Mouse (Mus musculus): ENCODE data around the gene Efhd1. TPM values are rescaled to one million over a fixed set of nuclear protein-coding genes. Genes with fewer than 3 reads are reported as not detected.

Efhd1 gene
- polyA plus RNA-seq, 1 experiment from 2014 or later = 0.09 TPM

DNA sequence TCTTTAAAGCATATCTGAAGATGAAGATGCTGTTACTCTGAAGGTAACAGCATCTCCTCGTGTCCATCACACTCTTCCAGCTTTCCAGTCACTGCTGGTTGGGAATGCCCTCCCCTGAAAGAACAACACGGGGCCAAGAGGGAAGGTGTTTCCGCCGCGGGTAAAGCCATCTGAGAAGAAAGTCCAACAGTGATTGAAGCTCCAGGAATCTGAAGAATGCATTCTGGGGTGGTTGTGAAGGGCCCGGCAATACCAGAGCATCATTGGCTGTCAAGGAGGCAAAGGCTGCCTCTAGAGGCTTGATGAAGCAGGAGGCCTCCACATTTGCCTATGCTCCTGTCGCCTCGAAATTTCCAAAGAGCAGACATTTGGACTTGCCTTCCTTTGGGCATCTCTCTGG, 25.1 kb upstream of the Efhd1 start:
- no peaks in the 10 kb centered on the region for H3K9me3 ChIP-seq (replicated peaks; ENCODE audit: control insufficient read depth, low read length)
- WGBS (ENCODE audit: insufficient replicate concordance) = 57% methylated on average over 8 of the region's 8 CpGs
- H3K36me3 ChIP-seq (ENCODE audit: control insufficient read depth, insufficient read depth) = peaks cover 2% of the 10 kb centered on the region; the same call in 1 of the 2 replicates
- H3K4me1 ChIP-seq (ENCODE audit: control insufficient read depth, low read depth, low read length) = no peaks in the 10 kb centered on the region
- ATAC-seq (ENCODE audit: low read depth) = no peak
- H3K4me2 ChIP-seq (ENCODE audit: low read depth, low read length) = no peak overlapping the region
- no peak overlapping the region for H3K27ac ChIP-seq (ENCODE audit: low read length)
- H3K9ac ChIP-seq (ENCODE audit: low read depth, low read length) = no peak overlapping the region
- H3K27me3 ChIP-seq (ENCODE audit: control insufficient read depth, insufficient read depth, low read depth, low read length) = no peaks in the 10 kb centered on the region
- no peak overlapping the region for H3K4me3 ChIP-seq (ENCODE audit: low read depth, low read length)

DNA sequence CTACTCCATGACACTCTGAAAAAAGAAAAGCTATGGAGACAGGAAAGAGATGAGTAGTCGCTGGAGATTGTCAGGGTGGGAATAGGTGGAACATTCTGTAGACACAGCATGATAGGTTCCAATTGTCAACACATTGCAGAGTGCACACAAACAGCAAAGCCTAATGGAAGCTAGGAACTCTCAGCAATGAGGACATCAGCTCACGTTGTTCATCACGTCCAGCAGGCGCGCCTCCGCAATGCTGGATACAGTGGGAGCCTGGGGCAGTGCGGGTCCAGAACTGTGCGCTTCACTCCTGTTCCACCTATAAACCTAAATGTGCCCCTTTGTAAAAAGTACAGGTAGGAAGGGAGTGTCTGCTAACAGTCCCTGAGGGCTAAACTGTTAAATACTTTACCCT, 21.1 kb upstream of the Efhd1 start:
- WGBS (ENCODE audit: insufficient replicate concordance) = 84% methylated on average over 8 of the region's 8 CpGs
- Histone ChIP-seq H3K9ac (ENCODE audit: low read depth, low read length) (no peak overlapping the region), H3K4me3 (ENCODE audit: low read depth, low read length) (no peak overlapping the region), H3K27me3 (ENCODE audit: control insufficient read depth, insufficient read depth, low read depth, low read length) (no peaks in the 10 kb centered on the region), H3K36me3 (ENCODE audit: control insufficient read depth, insufficient read depth) (peaks cover 2% of the 10 kb centered on the region; the same call in 1 of the 2 replicates), H3K4me1 (ENCODE audit: control insufficient read depth, low read depth, low read length) (peaks cover 4% of the 10 kb centered on the region), H3K9me3 (replicated peaks; ENCODE audit: control insufficient read depth, low read length) (no peaks in the 10 kb centered on the region), H3K4me2 (ENCODE audit: low read depth, low read length) (no peak overlapping the region), H3K27ac (ENCODE audit: low read length) (no peak overlapping the region)
- ATAC-seq (ENCODE audit: low read depth) = no peak

DNA sequence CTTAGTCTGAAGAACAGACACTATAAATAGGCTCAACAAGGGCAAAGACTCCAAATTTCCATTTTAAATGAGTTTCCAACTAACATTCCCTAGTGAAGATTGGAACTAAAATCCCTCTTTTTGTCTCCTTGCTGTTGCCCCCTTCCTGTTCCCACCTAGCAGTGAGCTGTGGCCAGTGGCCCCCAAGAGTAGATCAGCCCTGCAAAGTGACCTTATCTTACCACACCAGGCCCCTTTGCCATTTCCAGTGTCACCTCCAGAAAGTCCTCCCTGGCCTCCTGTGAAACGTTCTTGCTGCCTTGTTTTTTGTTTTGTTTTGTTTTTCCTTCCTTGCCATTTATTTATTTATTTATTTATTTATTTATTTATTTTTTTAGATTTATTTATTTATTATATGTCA, 18.7 kb upstream of the Efhd1 start:
- Histone ChIP-seq H3K9ac (ENCODE audit: low read depth, low read length) (no peak overlapping the region), H3K4me3 (ENCODE audit: low read depth, low read length) (no peak overlapping the region), H3K27me3 (ENCODE audit: control insufficient read depth, insufficient read depth, low read depth, low read length) (no peaks in the 10 kb centered on the region), H3K36me3 (ENCODE audit: control insufficient read depth, insufficient read depth) (no peaks in the 10 kb centered on the region), H3K9me3 (replicated peaks; ENCODE audit: control insufficient read depth, low read length) (no peaks in the 10 kb centered on the region), H3K4me1 (ENCODE audit: control insufficient read depth, low read depth, low read length) (peaks cover 4% of the 10 kb centered on the region), H3K4me2 (ENCODE audit: low read depth, low read length) (no peak overlapping the region), H3K27ac (ENCODE audit: low read length) (no peak overlapping the region)
- peak; percentile 43; the same call in 1 of the 2 replicates for ATAC-seq (ENCODE audit: low read depth)
- 4% methylated on average over 1 of the region's 1 CpGs for WGBS (ENCODE audit: insufficient replicate concordance)

DNA sequence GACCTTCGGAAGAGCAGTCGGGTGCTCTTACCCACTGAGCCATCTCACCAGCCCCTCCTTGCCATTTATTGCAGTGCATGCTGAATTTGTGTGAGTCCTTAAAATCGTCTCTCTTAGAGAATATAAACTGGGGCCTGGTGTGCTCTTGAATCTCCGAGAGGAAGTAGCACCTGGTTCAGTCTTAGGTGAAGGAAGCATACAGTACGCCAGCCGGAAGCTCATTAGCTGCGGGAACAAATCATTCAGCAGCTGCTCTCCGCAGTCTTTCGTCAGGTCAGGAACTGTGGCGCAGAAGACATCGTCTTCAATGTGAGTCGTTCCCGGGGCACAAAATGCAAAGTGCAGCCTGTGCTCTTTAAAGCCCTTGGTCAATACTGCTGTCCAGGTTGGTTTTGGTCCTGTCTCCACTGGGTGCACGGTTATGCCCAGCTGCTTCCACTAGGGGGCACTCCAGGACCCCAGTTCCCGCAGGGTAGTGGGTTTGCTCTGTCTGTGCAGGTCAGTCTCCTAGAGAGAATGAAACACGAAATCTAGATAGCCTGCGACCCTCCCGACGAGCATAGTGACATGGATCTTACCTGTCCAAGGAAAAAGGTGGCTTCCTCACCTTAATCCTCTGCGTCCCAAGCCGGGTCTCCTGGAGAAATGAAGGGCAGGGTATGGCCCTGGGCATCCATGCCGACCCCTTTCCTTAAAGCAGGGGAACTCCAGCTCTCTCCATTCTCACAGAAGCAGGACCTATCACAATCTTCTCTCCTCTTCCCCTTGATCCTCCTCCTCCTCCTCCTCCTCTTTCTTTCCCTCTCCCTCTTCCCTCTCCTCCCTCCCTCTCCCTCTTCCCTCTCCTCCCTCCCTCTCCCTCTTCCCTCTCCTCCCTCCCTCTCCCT, 18.0 kb upstream of the Efhd1 start:
- H3K4me1 ChIP-seq (ENCODE audit: control insufficient read depth, low read depth, low read length) = peaks cover 4% of the 10 kb centered on the region
- H3K4me3 ChIP-seq (ENCODE audit: low read depth, low read length) = no peak overlapping the region
- H3K9me3 ChIP-seq (replicated peaks; ENCODE audit: control insufficient read depth, low read length) = no peaks in the 10 kb centered on the region
- peak; percentile 67 for ATAC-seq (ENCODE audit: low read depth)
- H3K4me2 ChIP-seq (ENCODE audit: low read depth, low read length) = peak overlapping the region; percentile 38
- no peaks in the 10 kb centered on the region for H3K27me3 ChIP-seq (ENCODE audit: control insufficient read depth, insufficient read depth, low read depth, low read length)
- H3K9ac ChIP-seq (ENCODE audit: low read depth, low read length) = no peak overlapping the region
- WGBS (ENCODE audit: insufficient replicate concordance) = 24% methylated on average over 22 of the region's 22 CpGs
- no peak overlapping the region for H3K27ac ChIP-seq (ENCODE audit: low read length)
- H3K36me3 ChIP-seq (ENCODE audit: control insufficient read depth, insufficient read depth) = no peaks in the 10 kb centered on the region

DNA sequence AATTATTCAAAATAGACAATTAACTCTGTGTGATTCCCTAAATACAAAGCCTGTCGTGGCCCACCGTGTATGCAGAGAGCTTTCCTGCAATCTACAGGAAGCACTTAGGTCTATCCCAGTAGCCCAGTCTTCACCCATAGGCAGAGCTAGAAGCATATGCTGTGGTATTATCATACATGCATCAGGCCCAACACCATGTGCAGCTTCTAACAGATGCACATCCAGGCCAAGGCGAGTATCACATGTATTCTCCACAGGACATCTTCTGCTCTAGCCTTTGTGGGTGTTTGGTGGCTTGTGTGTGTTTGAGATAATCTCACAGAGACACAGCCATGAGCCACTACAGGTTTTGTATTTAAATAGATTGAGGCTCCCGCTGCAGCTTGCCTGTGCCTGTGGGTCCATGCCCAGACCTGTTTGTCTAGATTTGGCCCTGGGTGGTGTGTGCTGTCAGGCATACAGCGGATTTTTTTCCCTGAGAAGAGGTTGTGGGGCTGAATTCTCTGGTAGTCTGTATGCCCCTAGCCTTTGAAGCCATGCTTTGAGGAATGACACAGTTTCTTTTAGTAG, 12.0 kb upstream of the Efhd1 start:
- WGBS (ENCODE audit: insufficient replicate concordance) = 23% methylated on average over 5 of the region's 5 CpGs
- Histone ChIP-seq H3K4me2 (ENCODE audit: low read depth, low read length) (no peak overlapping the region), H3K4me3 (ENCODE audit: low read depth, low read length) (no peak overlapping the region), H3K9me3 (replicated peaks; ENCODE audit: control insufficient read depth, low read length) (no peaks in the 10 kb centered on the region), H3K9ac (ENCODE audit: low read depth, low read length) (no peak overlapping the region), H3K27ac (ENCODE audit: low read length) (no peak overlapping the region), H3K36me3 (ENCODE audit: control insufficient read depth, insufficient read depth) (no peaks in the 10 kb centered on the region), H3K4me1 (ENCODE audit: control insufficient read depth, low read depth, low read length) (no peaks in the 10 kb centered on the region), H3K27me3 (ENCODE audit: control insufficient read depth, insufficient read depth, low read depth, low read length) (no peaks in the 10 kb centered on the region)
- ATAC-seq (ENCODE audit: low read depth) = peak; percentile 78

DNA sequence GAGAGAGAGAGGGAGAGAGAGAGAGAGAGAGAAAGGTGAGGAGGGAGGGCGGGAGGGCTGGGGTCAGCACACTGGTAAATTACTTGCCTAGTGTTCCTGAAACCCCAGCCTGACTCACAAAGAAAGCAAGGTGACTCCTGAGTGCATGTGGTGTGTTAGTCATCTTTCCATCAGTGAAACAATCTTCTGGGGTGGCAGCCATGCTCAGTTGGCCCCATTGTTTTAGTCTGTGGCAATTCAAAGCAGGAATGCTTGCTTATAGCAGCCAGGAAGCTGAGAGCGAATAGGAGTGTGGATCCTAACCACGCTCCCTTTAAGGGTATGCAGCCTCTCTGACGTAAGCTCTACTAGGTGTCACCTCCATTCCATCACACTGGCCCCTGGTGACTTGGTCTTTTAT, 9.0 kb upstream of the Efhd1 start:
- Histone ChIP-seq H3K4me3 (ENCODE audit: low read depth, low read length) (no peak overlapping the region), H3K4me1 (ENCODE audit: control insufficient read depth, low read depth, low read length) (no peaks in the 10 kb centered on the region), H3K9me3 (replicated peaks; ENCODE audit: control insufficient read depth, low read length) (no peaks in the 10 kb centered on the region), H3K9ac (ENCODE audit: low read depth, low read length) (no peak overlapping the region), H3K4me2 (ENCODE audit: low read depth, low read length) (no peak overlapping the region), H3K36me3 (ENCODE audit: control insufficient read depth, insufficient read depth) (no peaks in the 10 kb centered on the region), H3K27me3 (ENCODE audit: control insufficient read depth, insufficient read depth, low read depth, low read length) (peaks cover 20% of the 10 kb centered on the region), H3K27ac (ENCODE audit: low read length) (no peak overlapping the region)
- ATAC-seq (ENCODE audit: low read depth) = no peak
- WGBS (ENCODE audit: insufficient replicate concordance) = 52% methylated on average over 4 of the region's 4 CpGs

DNA sequence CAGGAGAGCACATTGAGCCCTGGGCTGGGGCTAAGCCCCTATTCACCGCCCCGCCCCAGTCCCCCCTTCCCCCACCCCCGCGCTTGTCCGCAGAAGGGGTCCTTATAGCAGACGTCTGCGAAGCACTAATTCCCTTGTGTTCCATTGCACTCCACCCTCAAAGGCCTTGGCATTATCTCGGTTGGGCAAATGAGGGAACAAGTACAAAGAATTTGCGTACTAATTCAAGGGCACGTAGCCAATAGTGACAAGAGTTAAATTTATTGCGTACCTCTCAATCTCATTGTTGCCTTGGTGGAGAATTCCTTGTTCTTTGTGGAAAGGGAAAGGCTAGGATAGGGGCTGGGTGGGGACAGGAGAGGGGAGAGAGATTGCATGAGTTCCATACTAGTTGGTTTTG, 6.5 kb upstream of the Efhd1 start:
- WGBS (ENCODE audit: insufficient replicate concordance) = 27% methylated on average over 11 of the region's 11 CpGs
- Histone ChIP-seq H3K36me3 (ENCODE audit: control insufficient read depth, insufficient read depth) (no peaks in the 10 kb centered on the region), H3K4me2 (ENCODE audit: low read depth, low read length) (no peak overlapping the region), H3K4me1 (ENCODE audit: control insufficient read depth, low read depth, low read length) (no peaks in the 10 kb centered on the region), H3K9ac (ENCODE audit: low read depth, low read length) (no peak overlapping the region), H3K27ac (ENCODE audit: low read length) (no peak overlapping the region), H3K27me3 (ENCODE audit: control insufficient read depth, insufficient read depth, low read depth, low read length) (peaks cover 36% of the 10 kb centered on the region), H3K4me3 (ENCODE audit: low read depth, low read length) (no peak overlapping the region), H3K9me3 (replicated peaks; ENCODE audit: control insufficient read depth, low read length) (no peaks in the 10 kb centered on the region)
- ATAC-seq (ENCODE audit: low read depth) = no peak

DNA sequence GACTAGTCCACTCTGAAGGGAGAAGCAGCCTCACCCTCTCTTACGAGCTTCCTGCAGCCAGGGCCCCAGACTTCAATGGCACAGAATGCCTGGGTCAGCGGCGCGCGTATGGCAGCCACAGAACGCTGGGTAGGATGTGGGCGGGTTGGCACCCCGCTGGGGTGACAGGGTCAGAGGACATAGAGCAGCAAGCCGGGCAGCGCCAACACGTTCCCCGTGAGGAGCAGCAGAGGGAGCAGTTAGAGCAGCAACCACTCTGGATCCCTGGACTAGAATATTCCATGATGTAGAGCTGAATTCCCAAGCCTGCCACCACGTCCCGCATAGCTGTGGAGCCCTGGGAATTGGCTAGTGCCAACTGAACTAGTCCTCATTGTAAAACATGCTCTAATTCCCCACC, 5.7 kb upstream of the Efhd1 start:
- H3K9me3 ChIP-seq (replicated peaks; ENCODE audit: control insufficient read depth, low read length) = no peaks in the 10 kb centered on the region
- 10% methylated on average over 14 of the region's 14 CpGs for WGBS (ENCODE audit: insufficient replicate concordance)
- no peak for ATAC-seq (ENCODE audit: low read depth)
- H3K4me2 ChIP-seq (ENCODE audit: low read depth, low read length) = no peak overlapping the region
- no peaks in the 10 kb centered on the region for H3K4me1 ChIP-seq (ENCODE audit: control insufficient read depth, low read depth, low read length)
- no peak overlapping the region for H3K27ac ChIP-seq (ENCODE audit: low read length)
- no peaks in the 10 kb centered on the region for H3K36me3 ChIP-seq (ENCODE audit: control insufficient read depth, insufficient read depth)
- H3K9ac ChIP-seq (ENCODE audit: low read depth, low read length) = no peak overlapping the region
- H3K4me3 ChIP-seq (ENCODE audit: low read depth, low read length) = no peak overlapping the region
- H3K27me3 ChIP-seq (ENCODE audit: control insufficient read depth, insufficient read depth, low read depth, low read length) = peaks cover 44% of the 10 kb centered on the region

DNA sequence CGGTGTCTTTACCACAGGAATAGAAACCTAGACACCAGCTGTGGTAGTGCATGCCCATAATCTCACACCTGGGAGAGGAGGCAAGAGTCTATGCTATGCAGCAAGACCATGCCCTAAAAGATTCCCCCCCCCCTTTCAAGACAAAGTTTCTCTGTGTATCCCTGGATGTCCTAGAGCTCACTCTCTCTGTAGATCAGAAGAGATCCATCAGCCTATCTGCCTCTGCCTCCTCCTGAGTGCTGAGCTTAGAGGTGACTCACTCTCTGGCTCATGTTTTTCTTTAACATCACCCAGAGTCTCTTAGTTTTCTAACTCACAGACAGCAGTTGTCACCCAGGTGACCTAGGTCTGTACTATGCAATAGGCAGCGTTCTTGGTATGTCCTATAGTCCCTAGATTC, 4.8 kb upstream of the Efhd1 start:
- H3K27ac ChIP-seq (ENCODE audit: low read length) = no peak overlapping the region
- no peak for ATAC-seq (ENCODE audit: low read depth)
- H3K4me3 ChIP-seq (ENCODE audit: low read depth, low read length) = no peak overlapping the region
- no peak overlapping the region for H3K9ac ChIP-seq (ENCODE audit: low read depth, low read length)
- no peaks in the 10 kb centered on the region for H3K36me3 ChIP-seq (ENCODE audit: control insufficient read depth, insufficient read depth)
- 34% methylated on average over 2 of the region's 2 CpGs for WGBS (ENCODE audit: insufficient replicate concordance)
- H3K9me3 ChIP-seq (replicated peaks; ENCODE audit: control insufficient read depth, low read length) = no peaks in the 10 kb centered on the region
- H3K27me3 ChIP-seq (ENCODE audit: control insufficient read depth, insufficient read depth, low read depth, low read length) = peaks cover 52% of the 10 kb centered on the region
- no peak overlapping the region for H3K4me2 ChIP-seq (ENCODE audit: low read depth, low read length)
- H3K4me1 ChIP-seq (ENCODE audit: control insufficient read depth, low read depth, low read length) = no peaks in the 10 kb centered on the region; the same call in 1 of the 2 replicates

Measured in liver, embryonic 16.5 days (tissue).